Mouse (Mus musculus): ENCODE measurements around the gene Ifnlr1. TPM values are rescaled to one million over a fixed set of nuclear protein-coding genes. Genes with fewer than 3 reads are reported as not detected.

Ifnlr1 gene
- polyA plus RNA-seq, 1 experiment from 2014 or later = 3.1 TPM

DNA sequence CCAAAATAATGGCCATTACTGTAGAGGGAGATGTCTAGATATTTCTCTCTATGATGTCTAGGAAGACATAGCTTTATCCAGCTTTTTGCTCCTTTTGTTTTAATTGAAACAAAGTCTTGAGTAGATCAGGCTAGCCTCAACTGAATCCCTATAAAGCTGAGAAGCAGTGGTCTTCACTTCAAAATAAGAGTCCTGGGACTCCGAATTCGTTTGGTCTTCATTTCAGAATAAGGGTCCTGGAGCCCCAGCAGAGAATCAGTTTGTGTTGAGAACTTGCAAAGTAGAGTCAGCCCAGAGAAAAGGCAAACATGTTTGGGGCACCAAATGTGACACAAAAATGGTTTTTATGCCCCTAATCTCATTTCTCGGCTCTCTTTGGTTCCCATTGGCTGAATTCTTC, 1.4 kb upstream of the Ifnlr1 start:
- TF ChIP-seq CTCF (IDR thresholded peaks at IDR 0.05) = no peak
- no peaks in the 10 kb centered on the region for H3K27me3 ChIP-seq
- DNase-seq (ENCODE audit: low read depth, low spot score) (no peak), ATAC-seq (no peak)
- in situ Hi-C loops (cut with MboI; ENCODE audit: low pct_unique_long_range_greater_than_20kb) = loop anchor here (10.0 kb wide), 1 partner anchor 190 kb away; the partner anchor contains the start of gene Pnrc2
- ChIA-PET CTCF (interaction anchor here (1.2 to 2.0 kb wide), 3 partner anchors 11 to 177 kb away, joined by 3 to 6 read pairs (median 3); no protein-coding TSS in a partner anchor), POLR2A (no interaction called here)

DNA sequence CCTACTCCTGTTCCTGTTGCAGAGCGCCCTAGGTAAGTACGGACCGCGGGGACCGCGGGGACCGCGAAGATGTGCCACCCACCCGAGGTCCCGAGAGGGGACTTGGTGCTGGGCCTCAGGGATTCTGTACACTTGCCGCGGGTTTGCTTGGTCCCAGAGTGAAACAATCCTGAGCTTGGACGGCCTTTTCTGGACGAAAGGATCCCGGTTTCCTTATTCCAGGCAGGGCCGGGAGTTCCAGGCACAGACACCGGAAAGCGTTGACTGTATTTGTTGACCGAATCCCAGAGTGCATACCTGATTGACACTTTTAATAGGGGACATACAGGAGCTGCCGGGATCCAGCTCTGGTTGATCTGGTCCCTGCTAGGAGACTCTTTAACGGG, 474 bp downstream of the Ifnlr1 start:
- no peak for TF ChIP-seq CTCF (IDR thresholded peaks at IDR 0.05)
- ATAC-seq = no peak
- ChIA-PET POLR2A (no interaction called here), CTCF (no interaction called here)
- DNase-seq (ENCODE audit: low read depth, low spot score) = no peak
- in situ Hi-C loops (cut with MboI; ENCODE audit: low pct_unique_long_range_greater_than_20kb) = loop anchor here (10.0 kb wide), 1 partner anchor 188 kb away; the partner anchor contains the start of gene Pnrc2
- H3K27me3 ChIP-seq = no peaks in the 10 kb centered on the region

DNA sequence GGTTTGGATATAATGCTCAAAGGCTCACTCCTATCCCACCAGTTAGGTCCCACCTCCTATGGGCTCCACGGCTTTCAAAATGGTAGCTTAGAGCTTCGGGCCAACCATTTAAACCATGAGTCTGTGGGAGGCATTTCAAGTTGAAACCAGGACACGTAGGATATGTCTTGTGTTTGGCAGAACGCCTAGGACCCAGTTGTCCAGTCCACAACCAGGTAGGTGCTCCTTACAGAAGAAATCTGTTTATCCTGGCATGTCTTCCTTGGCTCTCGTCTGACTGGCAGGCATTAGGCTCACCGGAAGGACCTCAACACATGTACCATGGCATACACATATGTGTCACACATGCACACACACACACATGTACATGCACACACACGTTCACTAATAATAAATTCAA, 3.7 kb downstream of the Ifnlr1 start:
- CTCF ChIA-PET = no interaction called here
- H3K27me3 ChIP-seq = no peaks in the 10 kb centered on the region
- DNase-seq (ENCODE audit: low read depth, low spot score) (no peak), ATAC-seq (no peak)
- TF ChIP-seq CTCF (IDR thresholded peaks at IDR 0.05) = no peak
- POLR2A ChIA-PET = no interaction called here
- in situ Hi-C loops (cut with MboI; ENCODE audit: low pct_unique_long_range_greater_than_20kb) = loop anchor here (10.0 kb wide), 1 partner anchor 185 kb away; the partner anchor contains the start of gene Pnrc2

DNA sequence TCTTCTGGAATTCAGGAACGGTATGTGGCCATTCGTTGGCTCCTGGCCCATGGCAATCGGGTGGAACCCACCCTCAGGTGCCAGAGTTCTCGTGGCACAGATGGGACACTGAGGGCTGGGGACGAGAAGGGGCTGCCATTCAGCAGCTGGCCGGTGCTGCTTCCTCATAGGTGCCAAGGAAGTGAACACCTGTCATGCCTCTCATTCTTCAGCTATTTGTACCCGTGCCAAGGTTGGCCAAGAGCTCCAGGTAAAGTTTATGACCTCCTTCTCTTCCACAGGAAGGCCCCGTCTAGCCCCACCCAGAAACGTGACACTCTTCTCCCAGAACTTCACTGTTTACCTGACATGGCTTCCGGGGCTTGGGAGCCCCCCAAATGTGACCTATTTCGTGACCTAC, 4.2 kb downstream of the Ifnlr1 start:
- no peaks in the 10 kb centered on the region for H3K27me3 ChIP-seq
- TF ChIP-seq CTCF (IDR thresholded peaks at IDR 0.05) = no peak
- in situ Hi-C loops (cut with MboI; ENCODE audit: low pct_unique_long_range_greater_than_20kb) = no loop called here
- ChIA-PET POLR2A (no interaction called here), CTCF (no interaction called here)
- ATAC-seq (no peak), DNase-seq (ENCODE audit: low read depth, low spot score) (no peak)

DNA sequence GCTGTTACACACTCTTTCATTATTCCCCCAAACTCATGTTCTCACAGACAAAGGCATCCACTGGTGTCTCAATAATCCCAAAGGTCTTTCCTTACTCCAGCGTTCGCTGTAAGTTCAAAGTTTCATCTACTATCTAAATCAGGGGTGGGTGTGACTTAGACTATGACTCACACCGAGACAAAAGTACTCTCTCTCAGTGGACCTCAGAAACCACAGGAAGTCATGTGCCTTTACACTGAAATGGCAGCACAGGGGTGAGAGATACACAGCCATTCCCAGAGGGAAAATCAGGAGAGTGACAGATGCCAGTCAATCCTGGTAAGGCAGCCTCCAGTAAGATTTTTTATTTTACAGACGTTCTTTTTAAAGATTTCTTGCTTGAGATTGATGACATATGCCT, 6.8 kb downstream of the Ifnlr1 start:
- in situ Hi-C loops (cut with MboI; ENCODE audit: low pct_unique_long_range_greater_than_20kb) = no loop called here
- no peaks in the 10 kb centered on the region for H3K27me3 ChIP-seq
- TF ChIP-seq CTCF (IDR thresholded peaks at IDR 0.05) = no peak
- POLR2A ChIA-PET = no interaction called here
- CTCF ChIA-PET = no interaction called here
- no peak for DNase-seq (ENCODE audit: low read depth, low spot score)
- ATAC-seq = no peak

DNA sequence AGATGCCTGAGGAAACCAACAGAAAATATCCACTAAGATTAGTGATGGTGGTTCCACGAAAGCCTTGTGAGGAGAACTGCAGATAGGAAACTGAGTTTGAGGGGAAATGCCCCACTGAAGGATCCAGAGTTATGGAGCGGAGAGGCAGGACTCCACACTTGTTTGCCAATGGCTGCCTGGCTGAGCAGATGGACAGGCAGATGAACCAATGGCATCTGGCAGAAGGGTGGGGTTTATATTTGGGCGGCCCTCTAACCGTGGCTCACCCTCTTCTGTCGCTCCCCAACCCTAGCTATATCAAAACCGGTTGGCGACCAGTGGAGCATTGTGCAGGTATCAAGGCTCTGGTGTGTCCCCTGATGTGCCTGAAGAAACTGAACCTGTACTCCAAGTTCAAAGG, 12.4 kb downstream of the Ifnlr1 start:
- no peak for TF ChIP-seq CTCF (IDR thresholded peaks at IDR 0.05)
- DNase-seq (ENCODE audit: low read depth, low spot score) (no peak), ATAC-seq (no peak)
- no peaks in the 10 kb centered on the region for H3K27me3 ChIP-seq
- ChIA-PET POLR2A (no interaction called here), CTCF (no interaction called here)
- in situ Hi-C loops (cut with MboI; ENCODE audit: low pct_unique_long_range_greater_than_20kb) = no loop called here

DNA sequence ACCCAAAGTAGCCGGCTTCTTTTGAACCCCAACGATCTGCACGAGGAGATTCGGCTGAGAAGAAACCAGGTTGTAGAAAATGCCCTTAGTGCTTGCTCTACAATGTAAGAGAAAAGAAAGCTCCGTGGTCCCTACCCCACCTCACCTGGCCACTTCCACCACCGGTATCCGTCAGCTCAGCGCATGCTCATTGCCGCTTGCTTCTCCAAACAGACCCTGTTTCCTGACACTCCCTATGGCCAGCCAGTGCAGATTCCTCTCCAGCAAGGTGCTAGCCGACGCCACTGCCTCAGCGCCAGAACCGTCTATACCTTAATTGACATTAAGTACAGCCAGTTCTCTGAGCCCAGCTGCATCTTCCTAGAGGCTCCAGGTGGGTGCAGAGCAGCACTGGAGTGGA, 17.4 kb downstream of the Ifnlr1 start:
- DNase-seq (ENCODE audit: low read depth, low spot score) = no peak
- no peaks in the 10 kb centered on the region for H3K27me3 ChIP-seq
- no peak for TF ChIP-seq CTCF (IDR thresholded peaks at IDR 0.05)
- in situ Hi-C loops (cut with MboI; ENCODE audit: low pct_unique_long_range_greater_than_20kb) = no loop called here
- POLR2A ChIA-PET = no interaction called here
- CTCF ChIA-PET = no interaction called here
- ATAC-seq = no peak

DNA sequence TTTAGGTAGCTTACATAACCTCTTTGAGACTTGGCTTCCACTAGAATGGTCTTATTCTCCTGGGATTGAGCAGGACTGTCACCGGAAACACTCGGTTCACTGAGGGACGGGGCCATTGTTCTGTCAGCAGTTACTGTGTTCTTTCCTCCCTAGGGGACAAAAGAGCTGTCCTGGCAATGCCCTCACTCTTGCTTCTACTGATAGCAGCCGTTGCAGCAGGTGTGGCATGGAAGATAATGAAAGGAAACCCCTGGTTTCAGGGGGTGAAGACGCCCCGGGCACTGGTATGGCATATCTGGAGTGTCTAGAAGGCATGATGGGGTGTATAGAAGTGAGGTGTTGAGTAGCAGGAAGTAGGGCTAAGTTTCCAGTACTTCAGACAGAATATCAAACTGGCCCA, 17.9 kb downstream of the Ifnlr1 start:
- ChIA-PET CTCF (no interaction called here), POLR2A (no interaction called here)
- no peak for ATAC-seq
- TF ChIP-seq CTCF (IDR thresholded peaks at IDR 0.05) = no peak
- H3K27me3 ChIP-seq = no peaks in the 10 kb centered on the region
- DNase-seq (ENCODE audit: low read depth, low spot score) = no peak
- in situ Hi-C loops (cut with MboI; ENCODE audit: low pct_unique_long_range_greater_than_20kb) = no loop called here

DNA sequence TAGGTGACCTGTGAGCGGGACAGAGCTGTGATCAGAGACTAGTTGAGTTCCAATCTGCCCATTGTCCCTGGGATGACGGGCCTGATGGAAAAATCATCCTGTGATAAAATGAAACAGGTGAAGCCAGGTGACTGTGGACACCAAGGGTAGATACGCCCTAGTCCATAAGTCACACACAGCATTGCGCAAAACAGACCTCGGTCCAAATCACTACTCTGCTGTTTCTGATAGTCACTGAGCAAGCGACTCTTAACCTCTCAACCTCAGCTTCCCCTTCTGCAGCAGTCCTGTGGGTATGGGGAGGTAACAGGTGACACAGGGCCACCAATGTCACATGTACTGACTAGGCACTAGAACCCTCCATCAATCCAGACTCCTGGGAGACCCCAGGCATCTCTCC, 20.0 kb downstream of the Ifnlr1 start:
- ChIA-PET POLR2A (no interaction called here), CTCF (no interaction called here)
- no peak for TF ChIP-seq CTCF (IDR thresholded peaks at IDR 0.05)
- in situ Hi-C loops (cut with MboI; ENCODE audit: low pct_unique_long_range_greater_than_20kb) = loop anchor here (5.0 kb wide), 1 partner anchor 51 kb away; the partner anchor contains the start of gene Myom3
- no peaks in the 10 kb centered on the region for H3K27me3 ChIP-seq
- DNase-seq (ENCODE audit: low read depth, low spot score) (no peak), ATAC-seq (no peak)

DNA sequence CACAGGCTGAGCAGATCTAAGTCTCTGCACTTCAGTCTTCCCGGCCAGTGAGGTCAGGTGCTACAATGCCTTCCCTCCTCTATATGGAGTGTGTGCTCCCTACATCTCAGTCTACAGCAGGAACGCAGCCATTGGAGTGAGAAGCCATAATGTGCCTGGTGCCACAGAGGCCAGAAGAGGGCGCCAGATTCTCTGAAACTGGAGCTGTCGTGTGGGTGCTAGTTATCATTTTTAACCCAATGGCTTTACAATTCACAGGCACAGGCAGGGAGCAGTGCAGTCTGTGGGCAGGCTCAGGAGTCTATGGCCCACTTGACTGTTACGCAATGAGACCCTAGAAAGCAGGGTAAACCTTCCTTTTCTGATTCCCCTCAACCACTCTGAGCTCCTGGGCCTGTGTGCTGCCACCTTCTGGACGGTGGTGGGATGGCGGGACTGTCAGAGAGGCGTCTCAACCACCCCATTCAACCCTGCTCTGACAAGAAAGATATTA, 23.0 kb downstream of the Ifnlr1 start:
- CTCF ChIA-PET = interaction anchor here (0.6 to 1.6 kb wide), 9 partner anchors 10 to 92 kb away, joined by 3 to 8 read pairs (median 4); partner anchors contain the start of gene Myom3
- ATAC-seq = no peak
- POLR2A ChIA-PET = no interaction called here
- peak; percentile 79 for TF ChIP-seq CTCF (IDR thresholded peaks at IDR 0.05)
- in situ Hi-C loops (cut with MboI; ENCODE audit: low pct_unique_long_range_greater_than_20kb) = loop anchor here (5.0 kb wide), 1 partner anchor 48 kb away; the partner anchor contains the start of gene Myom3
- no peak for DNase-seq (ENCODE audit: low read depth, low spot score)
- no peaks in the 10 kb centered on the region for H3K27me3 ChIP-seq

DNA sequence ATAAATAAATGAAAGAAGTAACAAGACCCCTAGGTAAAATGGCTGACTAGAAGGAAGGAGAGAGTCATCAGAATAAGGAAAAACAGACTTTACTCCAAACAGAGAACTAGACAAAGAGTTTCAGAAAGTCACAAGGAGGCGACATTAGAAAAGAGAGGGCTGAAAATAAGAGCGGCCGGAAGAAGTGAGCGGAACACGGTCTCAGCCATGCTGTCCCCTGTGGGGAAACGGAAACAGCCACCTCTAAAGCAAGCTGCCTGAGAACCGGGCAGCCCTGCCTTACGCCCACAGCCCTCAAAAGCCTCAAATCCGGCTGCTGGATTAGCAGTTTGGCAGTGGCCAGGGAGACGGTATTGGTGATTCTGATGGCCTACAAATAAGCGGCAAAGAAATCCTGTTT, 23.5 kb downstream of the Ifnlr1 start:
- in situ Hi-C loops (cut with MboI; ENCODE audit: low pct_unique_long_range_greater_than_20kb) = loop anchor here (5.0 kb wide), 1 partner anchor 48 kb away; the partner anchor contains the start of gene Myom3
- ChIA-PET CTCF (interaction anchor here (0.6 to 1.6 kb wide), 4 partner anchors 10 to 49 kb away, joined by 3 to 8 read pairs (median 4); no protein-coding TSS in a partner anchor), POLR2A (no interaction called here)
- H3K27me3 ChIP-seq = no peaks in the 10 kb centered on the region
- no peak for TF ChIP-seq CTCF (IDR thresholded peaks at IDR 0.05)
- DNase-seq (ENCODE audit: low read depth, low spot score) = no peak
- no peak for ATAC-seq

DNA sequence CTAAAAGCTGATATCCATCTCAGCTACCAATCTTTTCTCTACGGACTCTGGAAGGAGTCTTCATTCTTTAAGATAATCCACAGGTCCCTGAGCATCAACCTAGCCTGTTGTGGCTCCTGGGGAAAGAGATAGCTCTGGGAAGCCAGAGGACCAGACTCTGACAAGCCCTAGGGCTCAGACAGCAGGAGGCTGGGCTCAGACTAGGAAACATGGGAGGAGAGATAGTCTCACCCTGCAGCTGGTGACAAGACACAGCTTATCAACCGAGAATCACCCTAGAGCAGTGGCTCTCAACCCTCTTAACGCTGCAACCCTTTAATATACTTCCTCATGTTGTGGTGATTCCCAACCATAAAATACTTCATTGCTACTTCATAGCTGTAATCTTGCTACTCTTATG, 24.3 kb downstream of the Ifnlr1 start:
- TF ChIP-seq CTCF (IDR thresholded peaks at IDR 0.05) = no peak
- H3K27me3 ChIP-seq = no peaks in the 10 kb centered on the region
- in situ Hi-C loops (cut with MboI; ENCODE audit: low pct_unique_long_range_greater_than_20kb) = no loop called here
- POLR2A ChIA-PET = no interaction called here
- no peak for DNase-seq (ENCODE audit: low read depth, low spot score)
- CTCF ChIA-PET = no interaction called here
- no peak for ATAC-seq
